Mouse (Mus musculus) testis, adult 2 months (tissue): ENCODE results near the gene Cpt1a. TPM values are rescaled to one million over a fixed set of nuclear protein-coding genes. Genes with fewer than 3 reads are reported as not detected.

ENCODE experiments used
- H3K27ac ChIP-seq: fragments of 200-500 bp; 2 replicates; pipeline ENCODE4 v1.5.1; 2012; ENCODE audit warnings: low read depth, low read length; ENCODE audit not compliant: control insufficient read depth, insufficient read depth
- H3K27me3 ChIP-seq: fragments of 200-500 bp; 2 replicates; pipeline ENCODE4 v1.6.1; 2012; ENCODE audit warnings: mild to moderate bottlenecking, low read length, moderate library complexity; ENCODE audit not compliant: control insufficient read depth, insufficient read depth
- H3K36me3 ChIP-seq: fragments of 200-500 bp; 2 replicates; pipeline ENCODE4 v1.6.1; 2012; ENCODE audit warnings: mild to moderate bottlenecking, low read length; ENCODE audit not compliant: control insufficient read depth, insufficient read depth
- H3K4me1 ChIP-seq: fragments of 200-500 bp; 2 replicates; pipeline ENCODE4 v1.6.1; 2012; ENCODE audit warnings: low read length; ENCODE audit not compliant: control insufficient read depth, insufficient read depth
- H3K4me3 ChIP-seq: fragments of 200-500 bp; 2 replicates; pipeline ENCODE4 v1.5.1; 2012; ENCODE audit warnings: low read depth, mild to moderate bottlenecking, low read length, moderate library complexity, mixed read lengths; ENCODE audit not compliant: control insufficient read depth
- CTCF ChIP-seq: fragments of 200-500 bp; IDR thresholded peaks from 2 replicates; pipeline ENCODE4 v1.5.1; 2012; ENCODE audit warnings: low read depth, mild to moderate bottlenecking, inconsistent platforms, low read length, moderate library complexity; ENCODE audit not compliant: control insufficient read depth, insufficient read depth, insufficient replicate concordance
- POLR2A ChIP-seq: fragments of 200-500 bp; IDR thresholded peaks from 2 replicates; pipeline ENCODE4 v1.6.1; 2012; ENCODE audit warnings: low read depth, mild to moderate bottlenecking, inconsistent platforms, low read length, moderate library complexity; ENCODE audit not compliant: control insufficient read depth
- polyA plus RNA-seq: library from polyadenylated mRNA; depleted of rRNA; stranded (reverse); fragments of >200 nt; gene quantifications from 2 replicates; pipeline ENCODE4 v1.2.3, GENCODE M21; 2012

Gene Cpt1a
- polyA plus RNA-seq, 1 experiment, result 18.9 TPM

DNA sequence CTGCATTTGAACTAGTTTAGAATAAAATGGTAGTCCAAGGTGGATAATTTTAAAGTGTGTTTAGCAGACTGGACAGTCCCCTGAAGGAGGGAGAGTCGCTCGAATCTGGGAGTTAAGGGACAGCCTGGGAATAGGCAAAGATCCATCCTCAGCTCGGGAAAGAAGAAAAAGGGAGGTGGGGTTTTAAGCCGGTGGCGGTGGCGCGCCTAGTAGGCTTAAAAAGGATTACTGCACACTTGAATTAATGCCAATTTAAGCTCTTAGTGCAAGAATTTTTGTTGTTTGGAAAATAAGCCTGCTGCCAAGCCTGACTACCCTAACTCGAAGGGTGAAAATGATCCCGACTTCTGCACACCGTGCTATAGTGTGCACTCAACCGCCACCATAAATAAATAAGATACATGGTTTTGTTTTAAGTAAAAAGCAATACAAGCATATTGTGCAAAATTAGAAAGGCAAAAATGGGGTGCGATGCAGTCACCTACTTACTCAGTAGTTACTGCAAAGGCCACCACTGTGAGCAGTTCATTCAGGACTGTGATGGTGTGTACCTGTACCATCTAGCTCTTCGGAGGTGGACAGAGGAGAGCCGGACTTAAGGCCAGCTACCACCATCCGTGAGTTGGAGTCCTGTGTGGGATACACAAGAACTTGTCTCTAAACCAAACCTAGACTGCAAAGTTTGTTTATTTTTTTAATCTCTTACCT lies 3.8 kb downstream of the Cpt1a start:
- TF ChIP-seq CTCF (no peak), POLR2A (no peak)
- H3K4me1 ChIP-seq, result peaks cover 36% of the 10 kb centered on the region
- H3K4me3 ChIP-seq, result peak overlapping the region; percentile 62
- H3K36me3 ChIP-seq, result no peaks in the 10 kb centered on the region
- peak overlapping the region; percentile 65 for H3K27ac ChIP-seq
- no peaks in the 10 kb centered on the region for H3K27me3 ChIP-seq

GRCm38 (mm10) chr19:3326479-3327047 lies 4.4 kb downstream of the Cpt1a start:
- H3K4me3 ChIP-seq, result no peak overlapping the region

DNA sequence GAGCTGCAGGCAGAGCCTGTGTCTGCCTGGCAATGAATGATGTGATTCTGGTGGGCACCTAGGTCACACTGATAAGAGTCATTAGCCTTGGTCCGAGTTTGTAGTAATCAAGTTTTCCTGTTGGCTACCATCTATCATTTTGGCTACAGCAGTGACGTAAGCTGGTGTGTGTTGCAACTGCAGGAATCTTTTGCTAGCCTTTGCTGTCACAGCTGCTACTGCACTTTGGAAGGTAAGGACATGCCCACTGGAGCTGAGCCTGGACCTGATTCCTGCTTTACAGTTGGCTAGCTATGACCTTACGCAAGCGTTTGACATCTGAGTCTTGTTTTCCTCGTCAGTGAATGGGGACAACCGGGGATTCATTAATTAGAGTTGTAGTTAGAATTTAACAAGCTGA lies 11.1 kb downstream of the Cpt1a start:
- Histone ChIP-seq H3K27ac (no peak overlapping the region), H3K27me3 (no peaks in the 10 kb centered on the region), H3K4me3 (no peak overlapping the region), H3K36me3 (no peaks in the 10 kb centered on the region), H3K4me1 (peaks cover 2% of the 10 kb centered on the region; the same call in 1 of the 2 replicates)
- no peak for TF ChIP-seq POLR2A
- no peak for TF ChIP-seq CTCF

More at GRCm38 (mm10) chr19:3326479-3327047, 4.4 kb downstream of the Cpt1a start:
- Histone ChIP-seq H3K27me3 (no peaks in the 10 kb centered on the region), H3K36me3 (no peaks in the 10 kb centered on the region), H3K27ac (no peak overlapping the region), H3K4me1 (peaks cover 34% of the 10 kb centered on the region)
- TF ChIP-seq POLR2A (no peak), CTCF (no peak)

DNA sequence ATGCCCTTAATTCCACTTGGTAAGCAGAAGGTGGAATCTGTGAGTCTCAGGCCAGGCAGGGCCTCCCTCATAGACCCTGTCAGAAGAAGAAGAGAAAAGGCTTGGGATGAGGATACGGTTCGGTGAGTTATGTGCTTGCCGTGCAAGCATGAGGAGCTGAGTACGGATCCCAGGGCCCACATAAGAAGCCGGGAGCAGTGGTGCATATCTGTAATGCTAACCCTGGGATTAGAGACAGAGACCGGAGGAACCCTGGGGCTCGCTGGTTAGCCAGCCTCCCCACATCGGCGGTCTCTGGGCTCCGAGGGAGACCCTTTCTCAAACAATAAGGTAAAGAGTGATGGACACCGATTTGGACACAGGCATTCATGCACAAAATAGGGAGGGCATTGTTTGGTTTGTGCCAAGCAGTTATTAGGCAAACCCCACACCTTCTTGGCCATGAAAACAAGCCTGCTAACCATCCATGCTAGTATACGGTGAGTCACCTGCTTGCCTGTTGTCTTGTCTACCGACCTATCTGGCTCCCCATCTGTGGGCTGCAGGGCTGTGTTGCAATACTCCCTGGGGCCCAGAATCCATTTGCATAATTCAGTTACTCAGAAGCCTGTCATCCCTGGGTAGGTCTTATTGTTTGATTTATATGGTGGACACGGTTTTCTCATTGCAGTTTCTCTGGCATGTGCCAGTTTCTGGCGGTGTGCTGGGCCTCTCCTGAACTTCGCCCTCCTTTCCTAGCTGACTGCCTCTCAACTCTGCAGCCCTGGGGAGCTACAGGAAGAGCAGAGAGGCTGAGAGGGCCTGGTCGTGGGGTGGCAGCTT lies 11.8 kb downstream of the Cpt1a start:
- Histone ChIP-seq H3K4me1 (peaks cover 2% of the 10 kb centered on the region; the same call in 1 of the 2 replicates), H3K36me3 (no peaks in the 10 kb centered on the region), H3K27me3 (no peaks in the 10 kb centered on the region), H3K27ac (no peak overlapping the region), H3K4me3 (no peak overlapping the region)
- TF ChIP-seq CTCF, result no peak
- no peak for TF ChIP-seq POLR2A

DNA sequence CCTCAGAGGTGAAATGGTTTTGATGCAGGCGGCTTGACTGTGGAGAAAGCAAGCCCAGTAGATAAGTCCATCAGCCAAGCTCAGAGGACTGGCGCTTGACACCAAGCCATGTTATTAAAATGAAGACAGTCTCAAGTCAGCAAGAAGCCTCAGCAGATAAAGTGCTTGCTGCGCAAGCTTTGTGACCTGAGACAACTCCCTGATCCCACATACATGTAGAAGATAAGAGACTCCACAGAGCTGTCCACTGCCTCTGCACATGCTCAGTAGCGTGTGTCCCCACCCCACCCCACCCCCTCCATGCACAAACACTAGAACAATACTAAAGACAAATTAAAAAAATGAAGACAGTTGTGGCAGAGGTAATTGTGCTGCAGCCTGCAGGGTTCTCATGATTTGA lies 12.4 kb downstream of the Cpt1a start:
- no peaks in the 10 kb centered on the region for H3K27me3 ChIP-seq
- H3K4me3 ChIP-seq, result no peak overlapping the region
- TF ChIP-seq POLR2A (no peak), CTCF (no peak)
- peaks cover 2% of the 10 kb centered on the region; the same call in 1 of the 2 replicates for H3K4me1 ChIP-seq
- H3K36me3 ChIP-seq, result no peaks in the 10 kb centered on the region
- no peak overlapping the region for H3K27ac ChIP-seq

GRCm38 (mm10) chr19:3335917-3336316 lies 13.8 kb downstream of the Cpt1a start:
- no peak for TF ChIP-seq CTCF
- no peak for TF ChIP-seq POLR2A
- peaks cover 2% of the 10 kb centered on the region; the same call in 1 of the 2 replicates for H3K4me1 ChIP-seq
- H3K4me3 ChIP-seq, result no peak overlapping the region
- no peaks in the 10 kb centered on the region for H3K27me3 ChIP-seq
- no peak overlapping the region for H3K27ac ChIP-seq
- H3K36me3 ChIP-seq, result no peaks in the 10 kb centered on the region
